In genomic region chr2:180288966-180289365, GRCm38 (mm10) we compare ENCODE assay signal across 12 mouse cellular contexts. TPM values are rescaled to one million over a fixed set of nuclear protein-coding genes. Genes with fewer than 3 reads are reported as not detected.
A peak's percentile ranks its signal among the peaks of the same experiment; 100 is the strongest.
DNase-seq lines count a peak whose midpoint lies in the region; ATAC-seq lines count a peak whose summit lies in the region.
"Had no signal": no experiment of that assay in that cellular context is flagged by ENCODE, and none has a peak within 500 bp of the region (broad histone marks: within the 10 kb centered on the region; RNA-seq: fewer than 3 reads in every experiment).

No protein-coding gene starts in this region.

- H3K4me2 ChIP-seq in lung, embryonic 15.5 days, result peak overlapping the region; percentile 43
- peak overlapping the region; percentile 39 for H3K4me2 ChIP-seq in intestine, embryonic 14.5 days (ENCODE audit: low read length)
- peak overlapping the region; percentile 52 for H3K4me2 ChIP-seq in stomach, embryonic 15.5 days

- peak overlapping the region; percentile 25 for H3K4me3 ChIP-seq in lung, embryonic 15.5 days
- H3K4me3 ChIP-seq in intestine, embryonic 14.5 days (ENCODE audit: low read depth, low read length), result 0 out of 2 replicates have a peak overlapping the region, but pooled peaks have one; percentile 16
- peak overlapping the region; percentile 33 for H3K4me3 ChIP-seq in stomach, embryonic 15.5 days (replicated peaks)

- WGBS in lung, embryonic 15.5 days, result 44% methylated on average over 11 of the region's 11 CpGs
- 39% methylated on average over 11 of the region's 11 CpGs for WGBS in intestine, embryonic 14.5 days
- 37% methylated on average over 11 of the region's 11 CpGs for WGBS in stomach, embryonic 15.5 days

- peak overlapping the region; percentile 91 for H3K27ac ChIP-seq in lung, embryonic 15.5 days
- peak overlapping the region; percentile 75; the same call in 1 of the 2 replicates for H3K27ac ChIP-seq in intestine, embryonic 14.5 days (ENCODE audit: low read depth)
- peak overlapping the region; percentile 92 for H3K27ac ChIP-seq in stomach, embryonic 15.5 days

- peaks cover 50% of the 10 kb centered on the region for H3K4me1 ChIP-seq in lung, embryonic 15.5 days
- peaks cover 16% of the 10 kb centered on the region for H3K4me1 ChIP-seq in intestine, embryonic 14.5 days (replicated peaks; ENCODE audit: control insufficient read depth, insufficient read depth, low read length)
- peaks cover 14% of the 10 kb centered on the region; the same call in 1 of the 2 replicates for H3K4me1 ChIP-seq in stomach, embryonic 15.5 days

- no peaks in the 10 kb centered on the region for H3K36me3 ChIP-seq in lung, embryonic 15.5 days
- H3K36me3 ChIP-seq in intestine, embryonic 14.5 days (ENCODE audit: control insufficient read depth, insufficient read depth, low read length), result no peaks in the 10 kb centered on the region
- H3K36me3 ChIP-seq in stomach, embryonic 15.5 days, result no peaks in the 10 kb centered on the region

- no peak for ATAC-seq in lung, embryonic 15.5 days (ENCODE audit: borderline replicate concordance, extremely low read depth, low FRiP score, low TSS enrichment)
- ATAC-seq in intestine, embryonic 14.5 days (replicated peaks; ENCODE audit: low FRiP score, low TSS enrichment, low read depth), result peak; percentile 20; the same call in 1 of the 2 replicates
- no peak for ATAC-seq in stomach, embryonic 15.5 days (ENCODE audit: insufficient read depth, low FRiP score, low read depth)

- H3K9me3 ChIP-seq in lung, embryonic 15.5 days, result no peaks in the 10 kb centered on the region
- H3K9me3 ChIP-seq in intestine, embryonic 14.5 days (ENCODE audit: control insufficient read depth, low read length), result no peaks in the 10 kb centered on the region
- no peaks in the 10 kb centered on the region for H3K9me3 ChIP-seq in stomach, embryonic 15.5 days

- DNase-seq in lung, postnatal 36 days, result no peak
- peak; percentile 18 for DNase-seq in embryo, embryonic 10.5 days (ENCODE audit: low spot score)
- no peak for DNase-seq in intestine, embryonic 14.5 days (ENCODE audit: low spot score)
- DNase-seq in heart, adult 11 months, result no peak
- no peak for DNase-seq in adrenal gland, adult 2 months
- DNase-seq: adrenal gland, postnatal 25 days; cerebellum, adult 11 months; heart, postnatal 14 days had no signal

- H3K9ac ChIP-seq in lung, embryonic 15.5 days, result no peak overlapping the region
- no peak overlapping the region for H3K9ac ChIP-seq in intestine, embryonic 14.5 days (ENCODE audit: low read length)
- H3K9ac ChIP-seq in stomach, embryonic 15.5 days, result no peak overlapping the region

- H3K27me3 ChIP-seq in lung, embryonic 15.5 days, result no peaks in the 10 kb centered on the region; the same call in 1 of the 2 replicates
- H3K27me3 ChIP-seq in intestine, embryonic 14.5 days (replicated peaks; ENCODE audit: control insufficient read depth, insufficient read depth, low read length), result no peaks in the 10 kb centered on the region
- H3K27me3 ChIP-seq in stomach, embryonic 15.5 days (replicated peaks), result no peaks in the 10 kb centered on the region

RNA-seq across cellular contexts. Expression of gene Rbbp8nl, which starts 0.7 kb away (rescaled TPM):
- 2.3 and 3.1 TPM in 2 replicates for polyA plus RNA-seq in lung, embryonic 15.5 days (2015; fragmentation: Nextera tagmentation; extraction: Ambion mirVana)
- polyA plus RNA-seq in intestine, embryonic 14.5 days (2014; fragmentation: Nextera tagmentation; extraction: Ambion mirVana), result 2.5 and 2.7 TPM in 2 replicates
- 3.1 and 3.4 TPM in 2 replicates for polyA plus RNA-seq in stomach, embryonic 15.5 days (2015; fragmentation: Nextera tagmentation; extraction: Ambion mirVana)
- not detected for total RNA-seq in adrenal gland, adult 2 months (2021)
- polyA plus RNA-seq in adrenal gland, adult 2 months (2012; rRNA removed), result not detected in 2 replicates
- total RNA-seq: adrenal gland, postnatal 25 days; heart, postnatal 14 days; layer of hippocampus, postnatal 14 days had no signal
- polyA plus RNA-seq: neural tube, embryonic 11.5 days had no signal

RNA-seq across cellular contexts. Expression of gene Cables2, which starts 15.7 kb away (rescaled TPM):
- polyA plus RNA-seq in lung, embryonic 15.5 days (2015; fragmentation: Nextera tagmentation; extraction: Ambion mirVana), result 14.1 and 16.5 TPM in 2 replicates
- 17.1 and 20.3 TPM in 2 replicates for polyA plus RNA-seq in intestine, embryonic 14.5 days (2014; fragmentation: Nextera tagmentation; extraction: Ambion mirVana)
- polyA plus RNA-seq in stomach, embryonic 15.5 days (2015; fragmentation: Nextera tagmentation; extraction: Ambion mirVana), result 14.5 and 15.2 TPM in 2 replicates
- 10 to 100 TPM; 13.1 to 14.7 TPM for total RNA-seq in adrenal gland, adult 2 months (2021)
- polyA plus RNA-seq in adrenal gland, adult 2 months (2012; rRNA removed), result 19.4 and 28.8 TPM in 2 replicates

RNA-seq across cellular contexts. Expression of gene Rps21, which starts 31.8 kb away (rescaled TPM):
- 477 and 524 TPM in 2 replicates for polyA plus RNA-seq in lung, embryonic 15.5 days (2015; fragmentation: Nextera tagmentation; extraction: Ambion mirVana)
- 771 and 871 TPM in 2 replicates for polyA plus RNA-seq in intestine, embryonic 14.5 days (2014; fragmentation: Nextera tagmentation; extraction: Ambion mirVana)
- 516 and 531 TPM in 2 replicates for polyA plus RNA-seq in stomach, embryonic 15.5 days (2015; fragmentation: Nextera tagmentation; extraction: Ambion mirVana)
- total RNA-seq in adrenal gland, adult 2 months (2021), result 100 to 1,000 TPM; 380 to 873 TPM
- 1,054 and 1,398 TPM in 2 replicates for polyA plus RNA-seq in adrenal gland, adult 2 months (2012; rRNA removed)

RNA-seq across cellular contexts. Expression of gene Gata5, which starts 45.5 kb away (rescaled TPM):
- 26.2 and 27.8 TPM in 2 replicates for polyA plus RNA-seq in lung, embryonic 15.5 days (2015; fragmentation: Nextera tagmentation; extraction: Ambion mirVana)
- polyA plus RNA-seq in intestine, embryonic 14.5 days (2014; fragmentation: Nextera tagmentation; extraction: Ambion mirVana), result 7.9 and 8.1 TPM in 2 replicates
- polyA plus RNA-seq in stomach, embryonic 15.5 days (2015; fragmentation: Nextera tagmentation; extraction: Ambion mirVana), result 5.5 and 6.0 TPM in 2 replicates
- under 1 TPM; 0.09 to 0.28 TPM for total RNA-seq in adrenal gland, adult 2 months (2021)
- polyA plus RNA-seq in adrenal gland, adult 2 months (2012; rRNA removed), result 0.25 and 0.31 TPM in 2 replicates
- total RNA-seq: adrenal gland, postnatal 25 days; layer of hippocampus, postnatal 14 days had no signal
